Mouse (Mus musculus) kidney, postnatal 14 days (tissue): ENCODE results near the gene Gm20517.

ENCODE experiments used
- DNase-seq: peaks from one replicate; pipeline ENCODE4 v3.0.0; 2022; ENCODE audit warnings: mixed read lengths

Gm20517 gene

DNA sequence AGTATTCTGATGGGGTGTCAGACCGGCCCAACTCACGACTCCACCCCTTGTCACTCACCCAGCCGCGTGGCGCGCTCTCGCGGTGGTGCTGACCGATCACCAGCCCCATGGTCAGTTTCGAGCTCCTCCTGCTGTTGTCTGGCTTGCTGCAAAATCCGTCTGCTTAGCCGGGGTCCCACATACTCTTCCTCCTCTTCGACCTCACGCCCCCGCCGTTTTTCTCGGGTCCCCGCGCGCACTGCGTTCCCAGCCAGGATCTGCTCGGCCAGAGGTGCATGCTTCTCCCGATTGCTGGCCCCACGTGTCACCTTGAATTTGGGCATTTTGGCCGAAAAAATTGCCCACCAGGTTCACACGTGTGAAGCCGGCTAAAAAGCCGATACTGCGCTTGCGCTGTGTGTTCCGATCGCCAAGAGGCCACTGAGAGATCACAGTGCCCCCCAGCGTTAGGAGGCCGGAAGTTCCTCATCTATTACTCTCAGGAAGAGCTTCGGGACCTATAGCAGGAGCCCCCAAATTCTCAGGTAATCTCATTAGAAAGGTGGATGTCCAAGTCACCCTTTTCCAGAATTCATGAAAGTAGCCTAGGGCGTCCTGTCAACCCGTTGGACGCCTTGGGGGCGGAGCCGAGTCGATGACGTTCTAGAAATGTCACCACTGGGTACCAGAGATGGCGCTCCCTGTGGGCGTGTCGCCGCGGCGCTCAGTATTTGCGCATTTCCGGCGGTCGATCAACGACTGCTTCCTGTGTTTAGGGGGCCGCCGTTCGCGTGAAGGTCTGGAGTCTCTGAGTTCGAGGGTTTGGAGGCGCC, at the start of gene Gm20517, which contains the start of the genes Bysl and Med20:
TSS of gene Gm20517 (plus strand) at position 741 of the 812 bp plus-strand sequence.
TSS of gene Bysl (minus strand) at position 644 of the 812 bp plus-strand sequence.
TSS of gene Med20 (plus strand) at position 734 of the 812 bp plus-strand sequence.
- DNase-seq, result peak; percentile 98

DNA sequence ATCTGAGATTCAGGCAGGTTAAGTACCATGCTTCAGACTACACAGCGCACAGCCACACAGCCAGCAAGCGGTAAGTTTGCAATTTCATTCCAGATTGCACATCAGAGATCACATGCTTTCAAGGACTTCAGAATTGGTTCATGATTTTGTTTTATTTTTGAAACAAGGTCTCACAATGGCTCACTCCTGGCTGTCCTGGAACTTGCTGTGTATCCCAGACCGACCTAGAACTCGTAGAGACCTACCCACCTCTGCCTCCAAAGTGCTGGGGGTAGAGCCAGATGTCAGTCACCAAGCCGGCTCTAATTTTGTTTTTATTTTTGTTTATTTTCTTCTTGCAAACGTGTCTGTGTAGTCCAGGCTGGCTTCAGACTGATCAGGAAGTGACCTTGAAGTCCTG, 48.5 kb upstream of the Gm20517 start:
- DNase-seq, result no peak

DNA sequence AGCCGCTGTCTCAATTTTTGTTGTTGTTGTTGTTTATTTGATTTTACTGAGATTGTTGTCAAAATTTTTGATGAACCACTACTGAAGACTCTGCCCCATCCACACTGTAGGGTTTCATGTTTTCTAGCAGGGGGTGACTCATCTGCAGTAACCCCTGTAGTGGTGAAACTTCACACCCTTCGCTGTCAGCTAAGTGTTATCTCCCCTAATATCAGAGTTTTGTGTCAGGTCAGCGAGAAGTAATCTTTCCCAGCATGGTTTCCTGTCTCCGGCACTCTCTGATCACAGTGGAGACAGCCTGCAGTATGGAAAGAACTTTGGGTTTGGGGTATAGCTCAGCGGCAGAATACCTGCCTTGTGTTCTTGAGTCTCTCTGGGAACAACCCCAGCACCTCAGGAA, 46.8 kb upstream of the Gm20517 start:
- DNase-seq, result no peak

DNA sequence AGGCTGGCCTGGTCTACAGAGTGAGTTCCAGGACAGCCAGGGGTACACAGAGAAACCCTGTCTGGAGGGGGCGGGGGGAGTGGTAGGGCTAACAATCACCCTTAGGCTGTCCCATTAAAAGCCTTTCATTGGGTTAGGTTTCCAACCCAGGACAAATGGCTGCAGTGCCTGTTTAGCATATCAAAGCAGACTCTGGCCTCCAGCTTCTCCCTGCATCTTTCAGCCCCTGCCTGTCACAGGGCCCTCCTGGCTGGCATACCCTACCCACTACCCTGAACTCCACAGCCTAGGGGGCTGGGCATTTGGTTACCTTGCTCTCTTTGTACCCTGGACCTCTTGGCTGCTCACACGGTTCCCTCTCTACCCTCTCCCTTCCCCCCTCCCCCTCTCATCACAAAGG, 45.3 kb upstream of the Gm20517 start:
- peak; percentile 12 for DNase-seq

DNA sequence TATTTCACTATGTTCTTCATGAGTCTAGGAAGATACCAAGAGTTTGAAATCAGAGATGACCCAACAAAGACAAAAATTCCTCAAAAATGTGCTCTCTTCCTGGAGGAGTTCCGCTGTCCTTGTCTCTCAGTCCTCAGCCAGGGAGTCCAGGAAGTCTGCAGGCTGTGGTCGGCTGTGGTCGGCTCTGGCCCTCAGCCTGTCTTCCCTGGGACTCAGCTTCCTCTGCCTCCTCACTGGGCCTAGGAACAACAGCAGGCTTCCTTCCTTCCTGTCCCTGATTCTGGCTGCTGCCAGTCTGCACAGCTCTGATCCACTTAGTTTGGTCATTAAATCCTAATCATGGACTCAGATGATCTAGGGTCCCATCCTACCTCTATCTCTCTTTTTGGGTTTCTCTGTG, 44.1 kb upstream of the Gm20517 start:
- DNase-seq, result peak; percentile 73

DNA sequence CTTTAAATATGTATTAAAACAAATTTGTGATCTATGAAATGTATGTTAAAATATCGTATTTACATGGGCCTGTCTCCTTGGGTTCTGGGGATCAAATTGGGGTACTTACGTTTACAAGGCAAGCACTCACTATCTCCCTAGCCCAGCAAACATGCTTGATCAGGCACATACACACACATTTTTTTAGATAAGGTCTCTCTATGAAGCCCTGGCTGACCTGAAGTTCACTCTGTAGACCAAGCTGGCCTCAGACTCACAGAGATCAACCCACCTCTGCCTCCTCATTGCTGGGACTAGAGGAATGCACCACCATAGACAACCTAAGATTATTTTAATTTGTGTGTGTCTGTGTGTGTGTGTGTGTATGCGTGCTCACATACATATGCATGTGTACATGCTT, 43.0 kb upstream of the Gm20517 start:
- DNase-seq, result no peak

DNA sequence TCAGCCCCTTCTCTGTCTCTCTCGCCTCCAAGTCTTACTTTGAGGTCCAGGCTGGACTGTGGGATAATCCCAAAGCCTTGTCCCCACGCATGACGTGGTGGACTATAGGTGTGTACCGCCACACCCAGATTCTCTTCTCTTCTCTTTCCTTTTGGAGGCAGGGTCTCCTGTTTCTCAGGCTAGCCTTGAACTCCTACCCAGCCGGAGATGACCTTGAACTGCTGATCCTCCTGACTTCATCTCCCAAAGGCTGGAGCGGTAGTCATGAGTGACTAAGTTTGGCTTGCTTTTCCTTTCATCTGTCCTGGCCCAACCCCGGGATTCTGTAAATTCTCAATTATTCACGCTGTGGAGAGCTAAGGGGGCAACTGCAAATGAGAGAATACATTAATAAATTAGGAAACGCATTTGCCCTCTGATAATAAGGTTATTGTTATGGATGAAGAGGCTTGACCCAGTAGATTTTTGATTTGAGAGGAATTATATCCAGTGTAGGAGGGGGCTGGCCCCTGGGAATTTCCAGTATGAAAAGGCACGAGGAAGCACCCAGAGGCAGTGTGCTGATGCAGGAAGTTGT, 42.4 kb upstream of the Gm20517 start:
- DNase-seq, result no peak

DNA sequence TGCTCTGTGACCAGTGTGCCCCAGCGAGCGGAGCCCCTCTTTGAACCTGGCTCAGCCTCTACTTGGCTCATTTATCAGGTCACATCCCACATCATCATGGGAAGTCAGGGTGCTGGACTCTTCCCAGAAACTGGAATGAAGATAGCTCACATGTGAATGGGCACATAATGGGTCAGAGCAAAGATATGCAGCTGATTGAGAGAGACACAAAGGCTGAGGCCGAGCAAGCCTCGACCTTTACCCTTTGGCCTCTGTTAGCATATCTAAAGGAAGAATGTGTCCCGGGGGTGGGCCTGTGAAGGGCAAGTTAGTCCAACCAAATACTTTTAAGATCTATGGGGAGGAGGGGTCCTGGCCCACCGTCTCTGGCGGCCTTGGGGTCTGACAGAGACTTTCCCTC, 39.8 kb upstream of the Gm20517 start:
- no peak for DNase-seq

DNA sequence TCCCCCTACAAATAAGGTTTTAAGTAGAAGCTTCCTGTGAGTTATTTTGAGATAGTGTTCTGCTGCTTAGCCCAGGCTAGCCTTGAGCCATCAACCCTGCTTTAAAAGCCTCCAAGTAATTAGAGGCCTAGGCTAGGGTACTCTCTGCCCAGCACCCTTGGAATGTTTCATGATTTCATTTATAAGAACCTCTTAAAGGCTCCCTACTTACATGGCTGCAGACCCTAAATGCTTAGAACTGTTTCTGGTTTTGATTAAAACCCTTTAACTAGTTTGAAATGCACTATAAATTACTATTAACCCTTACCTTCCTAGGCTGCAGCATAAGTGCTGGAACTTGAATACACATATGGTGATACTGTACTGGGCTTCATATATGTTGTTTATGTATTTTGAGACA, 39.0 kb upstream of the Gm20517 start:
- DNase-seq, result no peak

DNA sequence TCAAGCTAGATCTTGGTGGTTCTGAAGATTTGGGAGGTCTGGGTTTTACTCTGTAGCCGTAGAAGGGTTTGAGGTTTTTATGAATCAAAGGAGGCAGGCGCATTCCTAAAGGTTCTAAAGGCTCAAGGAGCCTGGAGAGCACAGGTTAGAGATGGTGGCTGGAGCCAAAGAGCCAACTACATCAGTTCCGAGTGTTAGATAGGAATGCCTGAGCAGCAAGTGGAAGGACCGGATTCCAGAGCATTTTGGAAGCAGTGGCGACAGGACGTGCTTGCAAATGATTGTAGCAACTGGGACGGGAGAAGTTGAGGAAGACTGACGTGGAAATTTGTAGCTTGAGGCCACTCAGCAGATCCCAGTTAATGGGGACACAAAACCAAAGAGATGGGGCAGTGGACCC, 37.4 kb upstream of the Gm20517 start:
- no peak for DNase-seq

DNA sequence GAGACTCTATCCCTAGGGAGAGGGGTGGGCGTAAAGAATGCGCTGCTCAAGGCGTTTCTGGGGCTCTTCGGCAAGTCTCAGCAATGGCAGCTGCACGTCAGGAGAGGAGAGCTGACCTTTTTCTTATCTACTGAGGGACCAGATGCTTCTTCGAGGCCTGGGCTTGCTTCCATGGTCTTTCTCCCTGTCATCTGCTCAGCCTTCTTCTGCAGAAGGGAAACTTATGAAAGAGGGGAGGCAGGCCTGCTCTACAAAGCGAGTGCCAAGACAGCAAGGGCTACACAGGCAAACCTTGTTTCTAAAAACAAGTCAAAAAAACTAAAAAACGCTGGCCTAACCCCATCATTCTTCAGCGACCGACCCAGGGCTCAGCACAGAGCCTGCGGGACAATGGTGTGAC, 36.6 kb upstream of the Gm20517 start:
- no peak for DNase-seq

DNA sequence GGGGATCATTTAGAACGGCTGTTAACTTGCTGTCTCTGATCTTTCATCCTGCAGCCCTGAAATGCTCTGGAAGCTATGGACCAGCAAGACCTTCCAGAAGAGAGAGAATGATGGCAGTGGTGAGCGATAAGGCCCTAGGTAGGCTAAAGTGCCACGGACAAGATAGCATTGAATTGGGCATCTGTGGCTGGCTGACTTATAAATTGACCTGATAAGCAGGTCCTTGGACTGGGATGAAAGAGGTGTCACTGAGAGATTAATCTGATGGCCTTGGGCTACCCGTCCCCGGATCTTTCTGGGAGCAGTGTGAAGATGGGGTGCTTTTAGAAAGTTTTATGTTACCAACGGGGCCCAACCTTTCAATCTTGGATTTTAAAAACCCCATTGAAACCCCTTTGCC, 32.7 kb upstream of the Gm20517 start:
- no peak for DNase-seq

DNA sequence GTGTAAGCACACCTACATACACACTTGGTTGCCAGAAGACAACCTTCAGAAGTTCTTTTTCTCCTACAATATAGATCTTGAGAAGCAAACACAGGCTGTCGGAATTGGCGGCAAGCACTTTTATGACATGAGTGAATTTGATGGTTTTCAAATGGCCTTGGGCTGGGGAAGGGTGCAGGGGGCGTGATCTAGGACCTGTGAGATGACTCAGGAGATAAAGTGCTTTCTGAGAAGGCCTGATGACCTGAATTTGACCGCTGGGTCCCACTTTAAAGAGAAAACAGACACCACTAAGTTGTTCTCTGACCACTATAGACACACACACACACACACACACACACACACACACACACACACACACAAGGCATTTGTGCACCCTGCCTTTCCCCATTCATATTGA, 30.4 kb upstream of the Gm20517 start:
- DNase-seq, result no peak

DNA sequence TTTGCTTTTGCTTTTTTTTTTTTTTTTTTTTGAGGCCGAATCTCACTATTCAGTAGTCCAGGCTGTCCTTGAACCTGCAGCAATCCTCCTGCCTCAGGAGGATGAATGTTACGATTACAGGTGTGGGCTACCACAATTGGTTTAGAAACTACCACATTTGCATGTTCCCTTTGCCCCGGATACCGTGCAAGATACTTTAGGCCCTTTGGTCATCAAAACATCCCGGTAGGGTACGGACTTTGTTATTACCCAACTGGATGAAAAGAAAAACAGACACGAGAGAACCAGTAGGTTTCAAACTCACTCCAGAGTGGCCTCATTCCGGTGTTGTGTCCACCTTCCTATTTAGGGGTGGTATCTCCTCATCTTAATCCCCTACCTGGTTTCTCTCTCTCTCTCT, 22.9 kb upstream of the Gm20517 start:
- no peak for DNase-seq

DNA sequence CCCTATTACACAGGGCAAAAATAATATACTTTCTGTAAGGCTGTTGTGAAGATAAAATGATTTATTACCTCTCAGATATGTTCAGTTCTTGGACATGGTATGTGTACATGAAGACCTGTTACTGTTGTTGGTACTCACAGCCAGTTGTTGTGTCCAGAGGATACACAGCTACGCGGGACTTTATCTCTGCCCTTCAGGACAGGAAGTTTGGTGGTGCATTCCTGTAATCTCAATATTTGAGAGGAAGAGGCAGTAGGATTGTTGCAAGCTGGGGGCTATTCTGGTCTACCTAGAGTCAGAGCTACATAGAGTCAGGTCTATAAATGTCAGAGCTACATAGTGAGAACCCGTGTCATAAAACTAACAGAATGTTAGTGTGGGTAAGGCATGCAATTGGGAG, 20.3 kb upstream of the Gm20517 start:
- no peak for DNase-seq

DNA sequence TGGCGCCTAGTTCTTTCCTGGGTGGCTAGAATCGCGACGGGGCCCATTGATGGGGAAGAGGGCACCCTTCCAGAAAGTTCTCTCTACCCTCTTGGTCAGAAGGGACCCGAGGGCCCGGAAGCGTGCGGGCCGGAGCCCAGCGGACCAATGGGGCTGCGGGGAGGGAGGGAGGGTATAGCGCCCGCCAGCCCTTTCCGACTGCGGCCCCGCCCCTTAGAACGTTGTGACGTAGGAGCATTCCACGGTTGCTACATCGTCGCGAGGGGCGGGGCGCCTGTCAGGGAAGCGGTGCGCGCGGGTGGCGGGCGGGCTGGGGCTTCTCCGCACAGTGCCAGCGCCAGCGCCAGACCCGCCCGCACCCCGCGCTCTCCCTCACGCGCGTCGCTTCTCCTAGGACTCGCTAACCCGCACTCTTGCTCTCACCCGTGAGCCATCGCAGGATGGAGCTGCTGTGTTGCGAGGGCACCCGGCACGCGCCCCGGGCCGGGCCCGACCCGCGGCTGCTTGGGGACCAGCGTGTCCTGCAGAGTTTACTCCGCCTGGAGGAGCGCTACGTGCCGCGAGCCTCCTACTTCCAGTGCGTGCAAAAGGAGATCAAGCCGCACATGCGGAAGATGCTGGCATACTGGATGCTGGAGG, 18.1 kb upstream of the Gm20517 start:
- peak; percentile 98 for DNase-seq

DNA sequence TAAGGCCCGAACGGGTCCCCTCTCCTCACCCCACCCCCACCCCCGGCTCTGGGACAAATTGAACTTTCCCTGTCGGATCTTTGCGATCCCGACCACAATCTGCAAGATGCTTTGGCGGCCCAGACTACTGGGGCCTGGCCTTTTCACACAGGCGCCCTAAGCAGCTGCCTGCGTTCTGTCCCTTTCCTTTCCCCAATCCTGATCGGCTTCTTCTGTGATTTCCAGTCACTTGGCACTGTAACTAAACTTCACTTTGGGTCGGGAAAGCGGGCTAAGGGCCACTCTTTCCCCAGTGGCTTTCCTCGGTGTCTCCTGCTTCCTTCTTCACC, 17.6 kb upstream of the Gm20517 start:
- no peak for DNase-seq

DNA sequence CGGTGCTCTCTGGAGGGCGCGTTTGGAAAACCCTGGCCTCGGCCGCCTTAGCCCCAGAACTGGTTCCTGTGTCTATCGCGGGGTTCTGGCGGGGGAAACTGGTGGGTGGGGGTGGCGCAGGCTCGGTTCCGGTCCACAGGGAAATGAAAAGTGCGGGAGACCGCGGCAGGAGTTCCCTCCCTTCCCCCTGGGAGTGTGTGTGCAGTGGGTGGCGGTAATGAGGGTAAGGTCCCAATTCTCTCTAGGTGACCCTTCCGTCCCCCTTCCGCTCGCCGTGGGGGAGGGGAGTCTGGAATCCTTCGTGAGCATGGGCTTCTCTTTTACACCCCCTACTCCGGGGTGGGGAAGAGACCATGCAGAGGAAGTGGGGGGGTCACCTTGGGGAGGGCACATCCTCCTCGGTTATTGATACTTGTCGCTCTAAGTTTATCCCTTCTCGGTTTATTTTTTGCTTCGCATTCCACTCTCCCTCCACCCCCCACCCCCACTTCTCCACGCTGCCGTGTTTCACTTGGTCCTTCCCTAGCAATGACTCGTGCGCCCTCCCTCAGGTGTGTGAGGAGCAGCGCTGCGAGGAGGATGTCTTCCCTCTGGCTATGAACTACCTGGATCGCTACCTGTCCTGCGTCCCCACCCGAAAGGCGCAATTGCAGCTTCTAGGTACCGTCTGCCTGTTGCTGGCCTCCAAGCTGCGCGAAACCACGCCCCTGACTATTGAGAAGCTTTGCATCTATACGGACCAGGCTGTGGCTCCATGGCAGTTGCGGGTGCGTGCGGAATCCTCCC, 17.0 kb upstream of the Gm20517 start:
- DNase-seq, result peak; percentile 67

DNA sequence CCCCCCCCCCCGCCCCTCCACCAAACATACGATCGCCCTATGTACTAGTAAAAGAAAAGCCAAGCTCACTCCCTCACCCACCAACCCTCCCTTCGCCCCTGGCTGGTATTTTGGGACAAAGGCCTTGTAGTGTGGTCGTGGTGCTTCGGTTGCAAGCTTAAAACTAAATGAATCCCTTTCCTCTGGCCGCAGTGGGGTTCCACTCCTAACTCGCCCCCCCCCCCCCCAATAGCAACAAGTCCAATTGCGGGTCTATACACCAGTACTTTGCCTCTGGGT, 16.5 kb upstream of the Gm20517 start:
- no peak for DNase-seq

DNA sequence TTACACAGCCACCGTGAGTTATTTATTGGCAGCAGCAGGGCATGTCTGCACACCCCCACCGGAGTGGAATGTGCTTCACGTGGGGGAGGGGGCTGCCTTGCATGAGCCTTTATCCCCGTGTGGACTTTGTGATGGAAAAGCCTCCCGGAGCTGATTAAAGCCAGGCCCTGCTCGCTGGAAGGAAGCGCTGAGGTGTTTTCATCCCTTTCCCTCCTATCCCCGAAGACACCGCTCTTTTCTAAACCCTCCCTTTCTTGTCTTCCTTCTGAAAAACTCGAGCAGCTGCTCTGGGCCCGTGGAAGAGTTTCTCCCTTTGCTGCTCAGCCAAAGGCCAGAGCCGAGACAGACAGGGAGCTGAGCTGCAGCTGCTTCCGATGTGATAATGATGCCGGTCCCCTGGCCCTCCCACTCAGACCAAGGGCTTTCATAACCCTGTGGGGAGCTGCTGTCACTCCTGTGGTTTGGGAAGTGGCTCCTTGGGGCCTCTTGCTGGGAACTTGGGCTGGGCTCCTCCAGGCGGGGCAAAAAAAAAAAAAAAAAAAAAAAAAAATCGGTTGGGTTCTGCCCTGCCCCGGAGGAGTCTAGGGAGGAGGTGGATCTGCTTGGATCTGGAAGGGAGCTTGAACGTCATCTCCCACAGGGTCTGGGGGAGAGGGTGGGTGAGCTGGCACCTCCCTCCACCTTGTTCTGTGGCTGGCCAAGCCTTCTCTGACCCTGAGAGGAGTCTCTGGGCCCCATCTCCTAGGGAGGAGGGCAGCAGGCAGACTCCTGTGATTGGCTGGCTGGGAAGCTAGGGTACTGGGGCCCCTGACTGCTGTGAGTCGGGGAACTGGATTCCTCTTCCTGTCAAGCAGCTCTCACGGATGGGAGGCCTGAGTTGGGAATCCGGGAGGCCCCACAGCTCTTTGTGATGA, 15.9 kb upstream of the Gm20517 start:
- DNase-seq, result peak; percentile 82

DNA sequence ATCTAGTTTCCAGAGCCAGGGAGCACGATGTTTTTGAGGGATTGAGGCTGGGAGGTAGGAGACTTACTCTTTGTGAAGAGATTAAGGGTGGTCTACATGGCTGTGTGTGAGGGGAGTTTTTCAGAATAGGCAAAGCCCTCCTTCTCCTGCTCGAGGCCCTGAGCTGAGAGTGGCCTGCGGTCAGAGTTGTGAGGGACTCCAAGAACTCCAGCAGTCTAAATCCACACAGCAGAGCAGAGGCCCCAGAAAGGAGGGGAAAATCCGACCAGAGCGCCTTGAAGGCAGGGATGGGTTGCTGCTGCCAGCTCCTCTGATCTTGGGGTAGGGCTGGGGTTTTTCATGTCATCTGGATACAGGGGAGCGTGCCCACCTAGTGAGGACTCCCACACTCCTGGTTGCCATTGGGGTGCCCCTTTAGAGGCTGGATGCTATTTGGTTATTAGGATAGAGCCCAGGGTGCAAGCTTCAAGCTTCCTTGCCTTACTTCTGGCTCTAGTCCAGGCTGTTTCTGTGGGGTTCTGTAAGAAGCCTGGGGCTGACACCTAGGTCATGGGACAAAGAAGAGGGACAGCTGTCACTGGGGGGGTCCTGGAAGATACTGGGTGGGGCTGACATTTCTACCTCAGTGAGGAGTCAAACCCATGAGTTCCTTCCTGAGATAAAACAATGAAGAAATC, 15.1 kb upstream of the Gm20517 start:
- no peak for DNase-seq

DNA sequence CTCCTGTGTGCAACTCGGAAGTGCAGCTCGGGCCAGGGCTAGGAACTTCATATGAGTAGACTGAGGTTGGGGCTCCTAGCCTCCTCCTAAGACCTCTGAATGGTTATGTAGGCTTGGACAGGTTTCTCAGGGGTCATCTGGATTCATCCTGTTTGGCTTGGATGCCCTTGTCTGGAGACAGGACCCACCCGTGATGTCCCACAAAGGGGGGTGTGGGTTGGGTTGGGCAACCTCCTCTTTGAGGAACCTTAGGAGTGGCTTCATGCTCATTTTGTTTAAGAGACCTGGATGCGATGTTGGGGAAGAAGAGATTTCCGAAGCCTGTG, 14.6 kb upstream of the Gm20517 start:
- DNase-seq, result no peak
